Mouse (Mus musculus) limb, embryonic 14.5 days (tissue): Measurements from ENCODE around the gene Kirrel3. TPM values are rescaled to one million over a fixed set of nuclear protein-coding genes. Genes with fewer than 3 reads are reported as not detected.

ENCODE experiments used
- ATAC-seq: fragments of 200-750 bp; cut with Nextera tagmentation; 2 replicates; pipeline ENCODE4 v1.8.0; 2017; ENCODE audit warnings: low read depth, moderate number of reproducible peaks, moderate TSS enrichment; ENCODE audit not compliant: low FRiP score
- DNase-seq: peaks from one replicate; pipeline ENCODE4 v3.0.0-alpha.2; 2015; ENCODE audit warnings: low spot score
- H3K27ac ChIP-seq: fragments of 300-500 bp; sonication (generic); replicated peaks from 2 replicates; pipeline ENCODE4 v1.5.1; 2014; ENCODE audit warnings: low read depth, mild to moderate bottlenecking, low read length, moderate library complexity, mixed read lengths
- H3K27me3 ChIP-seq: fragments of 300-500 bp; sonication (generic); 2 replicates; pipeline ENCODE4 v1.6.1; 2014; ENCODE audit warnings: low read length, mixed read lengths; ENCODE audit not compliant: control insufficient read depth, insufficient read depth
- H3K36me3 ChIP-seq: fragments of 300-500 bp; sonication (generic); 2 replicates; pipeline ENCODE4 v1.6.1; 2014; ENCODE audit warnings: mild to moderate bottlenecking, low read length, moderate library complexity, mixed read lengths; ENCODE audit not compliant: control insufficient read depth, insufficient read depth
- H3K4me1 ChIP-seq: fragments of 300-500 bp; sonication (generic); 2 replicates; pipeline ENCODE4 v1.6.1; 2014; ENCODE audit warnings: antibody characterized with exemption, low read length, mixed read lengths; ENCODE audit not compliant: control insufficient read depth, insufficient read depth
- H3K4me2 ChIP-seq: fragments of 300-500 bp; sonication (generic); replicated peaks from 2 replicates; pipeline ENCODE4 v1.6.1; 2014; ENCODE audit warnings: low read depth, mild to moderate bottlenecking, low read length, moderate library complexity; ENCODE audit not compliant: severe bottlenecking
- H3K4me3 ChIP-seq: fragments of 300-500 bp; sonication (generic); replicated peaks from 2 replicates; pipeline ENCODE4 v1.5.1; 2014; ENCODE audit warnings: low read length
- H3K9ac ChIP-seq: fragments of 300-500 bp; sonication (generic); 2 replicates; pipeline ENCODE4 v1.6.1; 2014; ENCODE audit warnings: mild to moderate bottlenecking, low read depth, low read length, moderate library complexity; ENCODE audit not compliant: severe bottlenecking
- H3K9me3 ChIP-seq: fragments of 300-500 bp; sonication (generic); 2 replicates; pipeline ENCODE4 v1.6.1; 2016; ENCODE audit warnings: low read length; ENCODE audit not compliant: control insufficient read depth
- POLR2A ChIP-seq: fragments of 200-500 bp; IDR thresholded peaks from 2 replicates; pipeline ENCODE4 v1.8.0; 2012; ENCODE audit warnings: inconsistent platforms, mild to moderate bottlenecking, moderate library complexity, borderline replicate concordance; ENCODE audit not compliant: insufficient read depth, insufficient read length; ENCODE audit errors: extremely low read depth
- WGBS: fragments of 180-500 bp; shearing (Covaris S2); extraction: QIAGEN DNeasy Blood & Tissue Kit; methylation state at CpG from one replicate; pipeline ENCODE4 v1.1.7; 2014; 5-methylcytosine and 5-hydroxymethylcytosine counted together
- polyA plus RNA-seq, 2 experiments: library from polyadenylated mRNA; depleted of rRNA in 1 of 2; stranded (reverse) in 1 of 2; unstranded in 1 of 2; fragments of >200 nt; fragmentation: Nextera tagmentation in 1 of 2; extraction: Ambion mirVana in 1 of 2; gene quantifications; 2 replicates each; pipeline versions ENCODE4 v1.2.1 to v1.2.3; 2012 to 2014

Gene Kirrel3
- polyA plus RNA-seq, 2 experiments, result 10.1 to 14.6 TPM

GRCm38 (mm10) chr9:34750887-34751286 lies 265.2 kb downstream of the Kirrel3 start:
- Histone ChIP-seq H3K9ac (no peak overlapping the region), H3K4me1 (no peaks in the 10 kb centered on the region), H3K4me3 (no peak overlapping the region), H3K27ac (no peak overlapping the region), H3K4me2 (no peak overlapping the region), H3K36me3 (no peaks in the 10 kb centered on the region), H3K9me3 (no peaks in the 10 kb centered on the region), H3K27me3 (no peaks in the 10 kb centered on the region)
- DNase-seq, result peak; percentile 10
- WGBS, result 39% methylated on average over 2 of the region's 2 CpGs
- ATAC-seq, result no peak
- no peak for TF ChIP-seq POLR2A

DNA sequence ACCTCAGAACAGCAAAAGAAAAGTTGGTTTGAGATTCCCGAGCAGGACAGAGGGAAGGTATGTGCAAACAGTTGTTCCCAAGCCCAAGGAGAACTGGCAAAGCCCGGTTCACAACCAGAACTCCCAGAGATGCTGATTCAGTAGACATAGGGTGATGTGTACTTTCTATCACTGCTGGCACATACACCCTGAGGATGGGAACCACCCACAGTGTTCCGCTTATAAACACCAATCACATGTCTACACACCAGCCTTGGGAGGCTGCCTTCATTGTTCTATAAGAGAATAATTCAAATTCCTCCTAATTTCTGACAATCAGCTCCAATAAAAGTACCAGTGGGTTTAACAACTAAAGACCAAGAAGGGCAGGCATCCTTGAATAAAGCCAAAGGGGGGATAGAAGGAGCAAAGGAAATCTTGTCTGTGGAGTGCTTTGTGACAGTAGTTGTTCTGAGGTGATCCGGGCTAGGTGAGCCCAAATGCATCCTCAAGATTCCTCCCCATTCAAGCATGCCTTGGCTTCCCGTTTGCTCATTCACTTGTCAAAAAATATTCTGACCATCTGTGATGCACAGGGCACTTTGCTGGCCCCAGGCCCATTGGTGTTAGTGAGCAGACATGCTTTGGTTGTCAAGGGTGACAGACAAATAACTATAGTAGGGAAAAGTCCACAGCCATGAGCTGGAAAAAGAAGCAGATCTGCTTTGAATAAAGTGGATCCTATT lies 266.5 kb downstream of the Kirrel3 start:
- DNase-seq (no peak), ATAC-seq (no peak)
- 84% methylated on average over 5 of the region's 5 CpGs for WGBS
- Histone ChIP-seq H3K9ac (no peak overlapping the region), H3K4me3 (no peak overlapping the region), H3K9me3 (no peaks in the 10 kb centered on the region), H3K27me3 (no peaks in the 10 kb centered on the region), H3K4me1 (no peaks in the 10 kb centered on the region), H3K36me3 (no peaks in the 10 kb centered on the region), H3K27ac (no peak overlapping the region), H3K4me2 (no peak overlapping the region)
- TF ChIP-seq POLR2A, result no peak

DNA sequence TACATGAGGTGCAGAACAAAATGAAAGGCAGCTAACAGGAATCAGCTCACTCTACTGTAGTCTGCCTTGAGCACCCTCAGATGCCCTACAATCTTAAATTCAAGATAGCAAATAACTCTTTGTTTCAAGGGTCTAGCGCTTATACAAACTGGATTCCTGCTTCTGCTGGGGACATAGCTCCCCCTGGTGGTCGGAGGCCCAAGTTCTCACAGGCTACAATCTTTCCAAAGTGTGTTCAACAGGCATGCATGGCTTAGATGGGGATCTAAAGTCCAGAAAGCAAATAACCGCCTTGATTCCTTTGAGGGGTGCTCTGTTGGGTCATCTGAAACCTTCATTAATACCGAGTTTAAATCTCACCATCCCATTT lies 267.1 kb downstream of the Kirrel3 start:
- no peak for TF ChIP-seq POLR2A
- H3K9me3 ChIP-seq, result no peaks in the 10 kb centered on the region
- H3K4me2 ChIP-seq, result no peak overlapping the region
- H3K27ac ChIP-seq, result no peak overlapping the region
- H3K36me3 ChIP-seq, result no peaks in the 10 kb centered on the region
- no peaks in the 10 kb centered on the region for H3K27me3 ChIP-seq
- no peak overlapping the region for H3K9ac ChIP-seq
- no peaks in the 10 kb centered on the region for H3K4me1 ChIP-seq
- 24% methylated on average over 4 of the region's 4 CpGs for WGBS
- no peak overlapping the region for H3K4me3 ChIP-seq
- ATAC-seq, result no peak
- peak; percentile 45 for DNase-seq

- no peak for ATAC-seq
- no peak overlapping the region for H3K27ac ChIP-seq
- no peaks in the 10 kb centered on the region for H3K4me1 ChIP-seq
- TF ChIP-seq POLR2A, result no peak
- 85% methylated on average over 5 of the region's 5 CpGs for WGBS
- H3K4me2 ChIP-seq, result no peak overlapping the region
- no peaks in the 10 kb centered on the region for H3K9me3 ChIP-seq
- H3K9ac ChIP-seq, result no peak overlapping the region
- no peaks in the 10 kb centered on the region for H3K27me3 ChIP-seq
- H3K4me3 ChIP-seq, result no peak overlapping the region
- H3K36me3 ChIP-seq, result no peaks in the 10 kb centered on the region
- no peak for DNase-seq
Observed at GRCm38 (mm10) chr9:34753891-34754290, 268.2 kb downstream of the Kirrel3 start.

DNA sequence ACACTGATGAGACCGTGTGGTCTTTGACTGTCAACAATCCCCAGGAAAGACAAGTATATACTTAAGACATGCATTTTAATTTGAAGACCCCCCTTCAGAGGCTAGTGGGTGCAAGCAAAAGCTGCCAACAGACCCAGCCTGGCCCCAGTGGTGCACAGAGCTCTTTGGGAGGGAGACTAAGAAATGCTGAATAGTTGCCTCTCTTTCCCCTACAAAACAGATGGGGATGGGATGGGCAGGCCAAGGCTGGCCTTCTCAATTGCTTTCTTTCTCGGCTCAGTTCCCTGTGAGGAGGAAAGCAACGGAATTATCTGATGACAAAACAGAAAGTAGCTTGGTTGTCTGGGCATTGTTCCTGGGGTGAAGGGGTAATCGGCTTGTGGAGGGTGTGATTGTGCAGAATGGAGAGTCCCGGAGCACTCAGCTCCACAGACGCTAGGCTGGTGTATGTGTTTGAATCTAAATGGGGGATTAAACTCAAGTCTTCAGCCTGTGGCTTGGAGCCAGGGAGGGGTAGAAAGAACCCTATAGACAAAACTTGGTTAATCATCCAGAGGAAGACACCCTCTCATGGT lies 268.9 kb downstream of the Kirrel3 start:
- H3K9me3 ChIP-seq, result no peaks in the 10 kb centered on the region
- TF ChIP-seq POLR2A, result no peak
- no peaks in the 10 kb centered on the region for H3K27me3 ChIP-seq
- H3K36me3 ChIP-seq, result no peaks in the 10 kb centered on the region
- no peaks in the 10 kb centered on the region for H3K4me1 ChIP-seq
- WGBS, result 80% methylated on average over 6 of the region's 6 CpGs
- H3K4me3 ChIP-seq, result no peak overlapping the region
- H3K4me2 ChIP-seq, result no peak overlapping the region
- no peak for DNase-seq
- H3K9ac ChIP-seq, result no peak overlapping the region
- no peak for ATAC-seq
- no peak overlapping the region for H3K27ac ChIP-seq
